Mouse (Mus musculus): ENCODE results near the gene Pkd2l1.
A peak's percentile ranks its signal among the peaks of the same experiment; 100 is the strongest.
"Not testable (repeated sequence)": the region's sequence is repeated elsewhere in the genome, so short reads cannot be mapped to it uniquely, and the experiment has no call there.

The Pkd2l1 gene

GRCm38 (mm10) chr19:44159386-44159785, 32.9 kb downstream of the Pkd2l1 start:
- no peak for DNase-seq (ENCODE audit: extremely low read depth, low read depth)

GRCm38 (mm10) chr19:44157005-44157404, 35.2 kb downstream of the Pkd2l1 start:
- no peak for DNase-seq (ENCODE audit: extremely low read depth, low read depth)

GRCm38 (mm10) chr19:44153781-44154180, 38.5 kb downstream of the Pkd2l1 start:
- no peak for DNase-seq (ENCODE audit: extremely low read depth, low read depth)

- no peak for DNase-seq (ENCODE audit: extremely low read depth, low read depth)
Observed at GRCm38 (mm10) chr19:44148991-44149390, 43.3 kb downstream of the Pkd2l1 start.

GRCm38 (mm10) chr19:44148345-44148744, 43.9 kb downstream of the Pkd2l1 start:
- no peak for DNase-seq (ENCODE audit: extremely low read depth, low read depth)

GRCm38 (mm10) chr19:44146951-44147350, 45.3 kb downstream of the Pkd2l1 start:
- DNase-seq (ENCODE audit: extremely low read depth, low read depth): no peak

GRCm38 (mm10) chr19:44146568-44146879, 45.7 kb downstream of the Pkd2l1 start:
- DNase-seq (ENCODE audit: extremely low read depth, low read depth): no peak

GRCm38 (mm10) chr19:44145702-44146567, 46.3 kb downstream of the Pkd2l1 start, which contains the start of gene Bloc1s2:
Gene Bloc1s2 (minus strand): TSS chr19:44146446.
- DNase-seq (ENCODE audit: extremely low read depth, low read depth): peak; percentile 84

- peak; percentile 95 for DNase-seq (ENCODE audit: extremely low read depth, low read depth)
Observed at GRCm38 (mm10) chr19:44144366-44144765, 47.9 kb downstream of the Pkd2l1 start.

- no peak for DNase-seq (ENCODE audit: extremely low read depth, low read depth)
Observed at GRCm38 (mm10) chr19:44135960-44136485, 56.2 kb downstream of the Pkd2l1 start.

GRCm38 (mm10) chr19:44135072-44135959, 56.9 kb downstream of the Pkd2l1 start, which contains the start of gene Cwf19l1:
Gene Cwf19l1 (minus strand): TSS chr19:44135876.
- DNase-seq (ENCODE audit: extremely low read depth, low read depth): peak; percentile 83

GRCm38 (mm10) chr19:44132917-44133316, 59.3 kb downstream of the Pkd2l1 start:
- DNase-seq (ENCODE audit: extremely low read depth, low read depth): peak; percentile 67

- no peak for DNase-seq (ENCODE audit: extremely low read depth, low read depth)
Observed at GRCm38 (mm10) chr19:44128560-44128959, 63.7 kb downstream of the Pkd2l1 start.

GRCm38 (mm10) chr19:44127729-44128497, 64.3 kb downstream of the Pkd2l1 start:
- DNase-seq (ENCODE audit: extremely low read depth, low read depth): no peak

GRCm38 (mm10) chr19:44121137-44121536, 71.1 kb downstream of the Pkd2l1 start:
- DNase-seq (ENCODE audit: extremely low read depth, low read depth): no peak

- DNase-seq (ENCODE audit: extremely low read depth, low read depth): not testable (repeated sequence)
Observed at GRCm38 (mm10) chr19:44120686-44121085, 71.6 kb downstream of the Pkd2l1 start.

GRCm38 (mm10) chr19:44117793-44118192, 74.4 kb downstream of the Pkd2l1 start:
- DNase-seq (ENCODE audit: extremely low read depth, low read depth): no peak

GRCm38 (mm10) chr19:44111706-44112105, 80.5 kb downstream of the Pkd2l1 start:
- no peak for DNase-seq (ENCODE audit: extremely low read depth, low read depth)

GRCm38 (mm10) chr19:44110356-44110755, 81.9 kb downstream of the Pkd2l1 start:
- no peak for DNase-seq (ENCODE audit: extremely low read depth, low read depth)

- no peak for DNase-seq (ENCODE audit: extremely low read depth, low read depth)
Observed at GRCm38 (mm10) chr19:44108996-44109395, 83.2 kb downstream of the Pkd2l1 start.

Measured in MEL-GATA-1-ER (cell line).